Mouse (Mus musculus) intestine, postnatal 0 days (tissue): ENCODE data around the gene Wwtr1. TPM values are rescaled to one million over a fixed set of nuclear protein-coding genes. Genes with fewer than 3 reads are reported as not detected.

Experiments
- ATAC-seq: fragments of 200-750 bp; cut with Nextera tagmentation; 2 replicates; pipeline ENCODE4 v1.8.0; 2017; ENCODE audit warnings: mild to moderate bottlenecking, moderate TSS enrichment, moderate library complexity
- H3K27ac ChIP-seq: fragments of 300-500 bp; sonication (generic); 2 replicates; pipeline ENCODE4 v1.5.1; 2014; ENCODE audit warnings: mild to moderate bottlenecking, low read depth, low read length, moderate library complexity
- H3K27me3 ChIP-seq: fragments of 300-500 bp; sonication (generic); replicated peaks from 2 replicates; pipeline ENCODE4 v1.6.1; 2014; ENCODE audit warnings: low read length, mixed read lengths; ENCODE audit not compliant: control insufficient read depth, insufficient read depth
- H3K36me3 ChIP-seq: fragments of 300-500 bp; sonication (generic); 2 replicates; pipeline ENCODE4 v1.6.1; 2014; ENCODE audit warnings: mild to moderate bottlenecking, moderate library complexity; ENCODE audit not compliant: control insufficient read depth, insufficient read depth
- H3K4me1 ChIP-seq: fragments of 300-500 bp; sonication (generic); replicated peaks from 2 replicates; pipeline ENCODE4 v1.6.1; 2014; ENCODE audit warnings: antibody characterized with exemption, low read length, mixed read lengths; ENCODE audit not compliant: control insufficient read depth, insufficient read depth
- H3K4me2 ChIP-seq: fragments of 300-500 bp; sonication (generic); replicated peaks from 2 replicates; pipeline ENCODE4 v1.6.1; 2014; ENCODE audit warnings: low read depth, mild to moderate bottlenecking, moderate library complexity
- H3K4me3 ChIP-seq: fragments of 300-500 bp; sonication (generic); 2 replicates; pipeline ENCODE4 v1.5.1; 2014; ENCODE audit warnings: low read depth, low read length
- H3K9ac ChIP-seq: fragments of 300-500 bp; sonication (generic); 2 replicates; pipeline ENCODE4 v1.6.1; 2014; ENCODE audit warnings: mild to moderate bottlenecking, low read depth, low read length
- H3K9me3 ChIP-seq: fragments of 300-500 bp; sonication (generic); 2 replicates; pipeline ENCODE4 v1.6.1; 2016; ENCODE audit warnings: mixed run types; ENCODE audit not compliant: control insufficient read depth
- CTCF ChIP-seq: sonication (generic); IDR thresholded peaks from 2 replicates; pipeline ENCODE4 v1.5.1; 2016; ENCODE audit warnings: low read depth, mild to moderate bottlenecking, control low read depth, antibody characterized with exemption, moderate library complexity
- WGBS: fragments of 180-500 bp; shearing (Covaris S2); extraction: QIAGEN DNeasy Blood & Tissue Kit; methylation state at CpG from one replicate; pipeline ENCODE4 v1.1.7; 2014; 5-methylcytosine and 5-hydroxymethylcytosine counted together
- polyA plus RNA-seq: library from polyadenylated mRNA; unstranded; fragments of >200 nt; fragmentation: Nextera tagmentation; extraction: Ambion mirVana; gene quantifications from 2 replicates; pipeline ENCODE4 v1.2.1, GENCODE M21; 2015

Wwtr1 gene
- polyA plus RNA-seq, 1 experiment from 2014 or later: 13.6 TPM

- TF ChIP-seq CTCF: no peak
- no peak for ATAC-seq
- Histone ChIP-seq H3K4me3 (no peak overlapping the region), H3K4me2 (no peak overlapping the region), H3K4me1 (no peaks in the 10 kb centered on the region), H3K9me3 (no peaks in the 10 kb centered on the region), H3K36me3 (no peaks in the 10 kb centered on the region), H3K27ac (no peak overlapping the region), H3K9ac (no peak overlapping the region), H3K27me3 (no peaks in the 10 kb centered on the region)
- 81% methylated on average over 1 of the region's 1 CpGs for WGBS
Observed at GRCm38 (mm10) chr3:57530836-57531235, 44.9 kb downstream of the Wwtr1 start.

DNA sequence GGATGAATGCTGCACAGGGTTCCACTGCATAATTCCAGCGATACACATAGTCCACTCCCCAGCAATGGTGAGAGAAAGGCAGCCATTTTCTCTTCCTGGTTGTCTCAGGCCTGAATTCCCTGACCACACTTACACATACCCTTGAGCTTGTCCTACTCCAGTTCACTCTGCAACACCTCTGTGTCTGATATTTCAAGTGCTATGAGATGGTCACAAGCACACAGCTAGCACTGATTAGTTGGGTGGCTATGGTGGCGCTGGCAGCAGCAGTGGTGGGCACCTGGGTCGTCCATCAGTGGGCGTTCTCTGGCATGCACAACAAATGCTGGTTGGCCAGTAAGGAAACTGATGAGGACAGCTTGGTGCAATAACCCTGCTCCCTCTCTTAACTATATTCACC lies 45.5 kb downstream of the Wwtr1 start:
- no peak overlapping the region for H3K4me2 ChIP-seq
- H3K27me3 ChIP-seq: no peaks in the 10 kb centered on the region
- no peak overlapping the region for H3K4me3 ChIP-seq
- ATAC-seq: no peak
- no peaks in the 10 kb centered on the region for H3K4me1 ChIP-seq
- H3K9me3 ChIP-seq: no peaks in the 10 kb centered on the region
- no peak overlapping the region for H3K9ac ChIP-seq
- no peaks in the 10 kb centered on the region for H3K36me3 ChIP-seq
- H3K27ac ChIP-seq: no peak overlapping the region
- no peak for TF ChIP-seq CTCF
- 96% methylated on average over 4 of the region's 4 CpGs for WGBS

DNA sequence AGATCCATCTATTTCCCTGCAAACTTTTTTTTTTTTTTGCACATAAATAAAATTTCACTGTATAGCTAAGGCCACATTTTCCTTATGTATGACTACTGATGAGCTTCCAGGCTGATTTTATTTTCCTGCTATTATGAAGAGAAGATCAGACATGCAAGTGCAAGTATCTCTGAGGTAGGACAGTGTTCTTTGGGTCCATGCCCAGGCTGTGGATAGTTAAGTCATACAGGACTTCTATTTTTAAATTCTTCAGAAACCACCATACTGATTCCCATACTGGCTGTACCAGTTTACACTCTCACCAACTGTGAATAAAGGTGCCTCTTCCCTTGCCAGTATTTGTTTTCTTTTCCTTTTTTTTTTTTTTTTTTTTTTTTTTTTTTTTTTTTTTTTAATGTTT lies 48.6 kb downstream of the Wwtr1 start:
- H3K4me3 ChIP-seq: no peak overlapping the region
- H3K27ac ChIP-seq: no peak overlapping the region
- TF ChIP-seq CTCF: no peak
- H3K9ac ChIP-seq: no peak overlapping the region
- no peak for ATAC-seq
- no peaks in the 10 kb centered on the region for H3K4me1 ChIP-seq
- no peaks in the 10 kb centered on the region for H3K36me3 ChIP-seq
- no peak overlapping the region for H3K4me2 ChIP-seq
- H3K27me3 ChIP-seq: no peaks in the 10 kb centered on the region
- H3K9me3 ChIP-seq: no peaks in the 10 kb centered on the region

DNA sequence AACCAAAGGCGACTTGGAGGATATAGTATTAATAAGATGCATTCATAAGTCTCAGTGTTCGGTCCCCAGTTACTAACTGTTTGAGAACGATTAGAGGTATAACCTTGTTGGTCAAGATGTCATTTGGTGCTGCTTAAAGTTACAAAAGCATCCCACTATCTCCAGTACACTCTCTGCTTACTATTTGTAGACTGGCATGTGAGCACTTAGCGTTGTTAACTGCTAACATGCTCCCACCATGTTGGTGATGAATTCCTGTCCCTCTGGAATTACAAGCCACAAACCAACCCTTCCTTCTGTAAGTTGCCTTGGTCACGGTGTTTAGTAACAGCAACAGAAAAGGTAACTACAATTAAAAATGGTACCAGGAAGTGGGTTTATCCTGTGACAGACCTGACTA lies 52.6 kb downstream of the Wwtr1 start:
- Histone ChIP-seq H3K4me1 (no peaks in the 10 kb centered on the region), H3K4me3 (no peak overlapping the region), H3K27me3 (no peaks in the 10 kb centered on the region), H3K27ac (no peak overlapping the region), H3K36me3 (no peaks in the 10 kb centered on the region), H3K4me2 (no peak overlapping the region), H3K9me3 (no peaks in the 10 kb centered on the region), H3K9ac (no peak overlapping the region)
- no peak for TF ChIP-seq CTCF
- 95% methylated on average over 5 of the region's 5 CpGs for WGBS
- no peak for ATAC-seq

- no peaks in the 10 kb centered on the region for H3K4me1 ChIP-seq
- H3K9me3 ChIP-seq: no peaks in the 10 kb centered on the region
- no peak overlapping the region for H3K4me2 ChIP-seq
- no peak overlapping the region for H3K4me3 ChIP-seq
- no peaks in the 10 kb centered on the region for H3K27me3 ChIP-seq
- no peaks in the 10 kb centered on the region for H3K36me3 ChIP-seq
- no peak for ATAC-seq
- H3K27ac ChIP-seq: no peak overlapping the region
- WGBS: 95% methylated on average over 4 of the region's 4 CpGs
- H3K9ac ChIP-seq: no peak overlapping the region
- TF ChIP-seq CTCF: no peak
Observed at GRCm38 (mm10) chr3:57521876-57522275, 53.8 kb downstream of the Wwtr1 start.

DNA sequence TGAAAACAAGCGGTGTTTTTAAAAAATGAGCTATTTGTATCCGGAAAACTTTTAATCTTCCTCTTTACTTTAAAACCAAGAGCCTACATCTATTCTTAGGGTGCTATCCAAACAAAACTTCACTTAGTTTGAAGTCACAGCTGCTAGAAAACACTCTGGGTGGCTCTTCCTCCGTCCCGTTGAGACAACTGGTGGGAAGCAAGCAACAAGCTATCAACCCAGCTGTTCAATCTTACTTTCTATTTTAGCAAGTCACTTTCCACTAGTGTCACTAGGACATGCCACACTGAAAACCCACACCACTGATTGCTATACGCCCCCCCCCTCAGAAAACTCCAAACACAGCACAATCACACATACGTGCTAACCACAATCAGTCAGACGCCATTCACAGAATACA lies 55.7 kb downstream of the Wwtr1 start:
- Histone ChIP-seq H3K9me3 (no peaks in the 10 kb centered on the region), H3K27me3 (no peaks in the 10 kb centered on the region), H3K4me2 (no peak overlapping the region), H3K4me1 (no peaks in the 10 kb centered on the region), H3K27ac (no peak overlapping the region), H3K9ac (no peak overlapping the region), H3K36me3 (no peaks in the 10 kb centered on the region), H3K4me3 (no peak overlapping the region)
- WGBS: 80% methylated on average over 7 of the region's 7 CpGs
- no peak for ATAC-seq
- no peak for TF ChIP-seq CTCF

DNA sequence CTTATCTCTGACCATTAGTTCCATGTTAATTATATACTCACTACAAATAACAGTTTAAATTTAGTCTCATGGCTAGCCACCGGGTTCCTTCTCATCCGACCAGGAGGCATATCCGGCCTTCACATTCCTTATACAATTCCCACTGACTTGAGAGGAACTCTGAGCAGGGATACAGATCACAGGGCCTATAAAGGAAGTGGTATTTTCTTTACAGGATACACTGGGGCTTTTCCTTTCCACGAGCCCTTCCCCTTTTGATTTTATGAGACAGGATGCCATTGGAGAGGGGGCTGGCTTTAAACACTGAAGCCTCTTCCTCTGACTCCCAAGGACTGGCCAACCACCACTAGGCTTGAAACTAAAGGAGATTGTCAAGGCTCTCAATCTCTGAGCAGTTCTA lies 59.6 kb downstream of the Wwtr1 start:
- H3K27ac ChIP-seq: no peak overlapping the region
- H3K4me2 ChIP-seq: no peak overlapping the region

More for the DNA sequence above, 59.6 kb downstream of the Wwtr1 start:
- WGBS: 59% methylated on average over 4 of the region's 4 CpGs
- Histone ChIP-seq H3K4me3 (no peak overlapping the region), H3K4me1 (no peaks in the 10 kb centered on the region), H3K9ac (no peak overlapping the region), H3K36me3 (no peaks in the 10 kb centered on the region), H3K27me3 (no peaks in the 10 kb centered on the region), H3K9me3 (no peaks in the 10 kb centered on the region)
- ATAC-seq: no peak
- TF ChIP-seq CTCF: no peak
